Mouse (Mus musculus) MN1 (cell line): ENCODE measurements at regions not wholly inside any gene's neighbourhood (a gene's known extent, or its start where the extent isn't known, plus 50 kb on each side); places are given as distances from the start of the nearest gene placed in this dataset.

ENCODE experiments used
- DNase-seq: peaks from one replicate; pipeline ENCODE4 v3.0.0-alpha.2; 2016; ENCODE audit warnings: low spot score

DNA sequence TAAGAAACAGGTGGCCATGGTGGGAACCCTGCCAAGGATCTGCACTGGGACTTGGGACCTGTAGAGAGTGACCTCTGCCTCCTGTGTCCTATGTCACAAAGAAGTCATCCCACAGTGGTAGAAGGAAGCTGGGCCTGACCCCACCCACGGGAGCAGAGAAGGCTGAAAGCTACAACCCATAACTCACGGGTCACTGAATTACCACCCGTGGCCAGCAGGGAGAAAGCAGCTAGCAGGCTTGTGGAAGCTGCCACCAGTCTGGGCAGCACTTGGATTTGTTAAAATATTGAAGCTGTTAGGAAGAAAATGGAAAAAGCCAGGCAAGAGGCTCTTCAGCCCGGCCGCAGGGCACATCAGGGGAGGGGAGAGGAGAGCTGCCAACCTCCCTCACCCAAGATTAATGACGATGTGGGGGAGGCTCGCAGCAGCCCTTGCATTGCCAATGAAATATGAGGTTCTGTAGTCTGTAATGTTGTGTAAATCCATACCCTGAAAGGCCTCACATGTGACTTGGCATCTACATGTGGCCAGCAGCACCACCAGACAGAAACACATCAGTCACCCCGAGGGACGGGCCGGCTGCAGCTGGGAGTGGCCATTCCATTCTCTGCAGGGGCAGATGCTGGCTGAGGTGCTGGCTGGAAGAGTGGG is 94.5 kb downstream of the Olfm1 start:
- peak; percentile 49 for DNase-seq

DNA sequence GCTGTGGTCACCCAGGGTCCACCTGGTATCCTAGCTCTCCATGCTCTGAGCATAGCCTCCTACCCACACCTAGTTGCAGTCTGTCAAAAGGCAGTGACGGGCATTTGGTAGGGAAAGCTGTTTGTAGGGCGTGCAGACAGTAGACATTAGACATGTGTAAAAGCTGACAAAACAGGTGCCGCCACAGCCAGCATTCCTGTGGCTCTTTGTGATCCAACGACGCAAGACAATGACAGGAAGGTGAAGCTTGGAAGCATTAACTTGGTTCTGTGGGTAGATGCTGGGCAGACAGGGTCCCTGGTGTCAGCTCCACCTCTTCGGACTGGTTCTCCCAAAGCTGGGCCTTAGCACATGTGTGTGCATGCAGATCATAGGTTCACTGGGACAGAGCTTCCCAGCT is 96.5 kb downstream of the Olfm1 start:
- no peak for DNase-seq

DNA sequence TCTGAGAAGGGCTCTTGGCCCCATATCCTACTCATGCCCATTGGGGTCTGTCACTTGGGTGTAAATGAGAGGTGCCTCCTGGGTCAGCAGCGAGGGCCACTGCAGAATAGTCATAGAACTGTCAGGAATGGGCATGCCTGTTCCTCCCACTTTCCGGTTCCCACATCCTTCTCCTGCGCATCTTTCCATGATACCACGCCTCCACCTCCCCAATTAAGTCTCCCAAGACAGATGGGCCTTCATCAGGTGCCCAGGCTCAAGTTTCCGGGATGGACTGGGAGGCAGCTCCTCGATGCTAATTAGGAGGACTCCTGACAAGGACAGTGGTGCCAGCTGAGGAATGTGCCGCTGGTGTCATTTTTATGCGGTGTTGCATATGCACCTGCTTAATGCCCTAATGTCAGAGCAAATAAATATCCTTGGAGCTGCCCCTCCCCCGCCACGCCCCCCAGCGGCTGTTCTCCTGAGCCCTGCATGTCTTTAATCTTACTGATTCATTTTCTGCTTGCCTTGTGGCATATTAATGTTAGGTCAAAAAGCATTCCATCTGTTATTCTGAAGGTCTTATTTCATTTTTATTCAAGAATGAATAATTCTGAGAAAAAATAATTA is 97.2 kb downstream of the Olfm1 start:
- DNase-seq, result no peak

DNA sequence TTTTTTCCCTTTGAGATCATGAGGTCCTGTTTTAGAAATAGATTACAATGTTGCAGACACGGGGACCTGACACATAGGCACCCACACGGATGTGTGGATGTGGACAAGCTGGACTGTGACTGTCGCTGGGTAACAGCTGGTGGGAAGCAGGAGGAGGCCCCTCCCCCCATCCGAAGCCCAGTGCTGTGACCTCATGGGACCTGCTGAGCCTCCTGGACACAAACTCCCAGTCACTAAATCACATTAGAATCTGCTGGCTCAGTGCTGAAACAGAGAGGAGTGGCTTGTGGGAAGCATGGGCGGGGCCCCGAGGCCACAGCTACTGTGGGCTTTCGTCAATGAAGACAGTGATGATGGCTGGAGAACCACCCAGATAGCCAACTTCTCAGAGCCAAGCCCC is 101.7 kb downstream of the Olfm1 start:
- DNase-seq, result peak; percentile 72

DNA sequence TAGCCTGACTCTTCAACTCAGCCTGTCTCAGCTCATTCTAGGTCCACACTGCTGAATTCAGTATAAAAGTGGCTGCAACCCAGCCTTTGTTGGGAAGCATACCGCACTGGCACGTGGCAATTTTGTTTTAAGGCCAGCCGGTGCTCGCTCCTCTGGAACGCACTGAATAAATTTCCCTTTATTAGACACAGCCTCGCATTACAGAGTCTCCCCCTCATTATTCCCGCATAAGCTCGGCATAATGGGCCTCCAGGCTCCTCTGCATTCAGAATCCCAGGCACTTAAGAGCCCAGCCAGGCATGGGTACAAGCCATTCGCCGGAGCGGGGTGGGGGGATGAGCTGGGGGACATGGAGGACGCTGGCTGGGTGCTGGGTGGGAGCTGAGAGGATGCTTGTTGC is 103.4 kb downstream of the Olfm1 start:
- DNase-seq, result no peak

DNA sequence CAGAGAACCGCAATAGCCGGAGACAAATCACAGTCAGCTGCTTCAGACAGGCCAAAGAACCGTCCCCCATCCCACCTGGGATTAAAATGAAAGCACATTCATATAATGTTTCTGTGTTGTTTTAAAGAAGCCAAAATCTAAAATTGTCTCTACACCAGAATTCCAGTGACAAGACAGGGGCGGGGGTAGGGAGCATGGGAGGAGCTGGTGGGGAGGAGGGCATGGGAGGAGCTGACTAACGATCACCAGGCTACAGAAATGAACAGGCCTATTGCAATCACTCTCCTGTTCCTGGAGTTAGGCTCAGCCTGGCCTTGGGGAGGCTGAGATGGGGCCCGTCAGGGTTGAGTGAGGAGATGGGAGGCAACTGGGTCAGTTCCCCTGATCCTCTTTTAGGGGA is 105.9 kb downstream of the Olfm1 start:
- no peak for DNase-seq

DNA sequence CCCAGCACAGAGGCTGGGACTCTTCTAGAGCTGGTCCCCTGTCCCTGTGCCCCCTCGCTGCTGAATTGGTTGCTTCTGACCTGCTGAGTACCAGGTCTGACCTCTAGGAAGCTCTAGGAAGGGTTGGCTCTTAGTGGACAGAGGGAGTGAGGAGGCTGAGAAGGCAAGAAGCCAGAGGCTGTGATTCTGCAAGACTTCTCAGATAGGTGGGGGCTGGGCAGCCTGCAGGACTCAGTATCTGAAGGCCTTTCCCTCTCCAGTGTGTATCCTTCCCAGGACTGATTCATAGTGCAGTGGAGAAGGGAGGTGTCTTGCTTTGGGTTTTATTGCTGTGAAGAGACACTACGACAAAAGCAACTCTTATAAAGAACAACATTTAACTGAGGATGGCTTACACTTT is 106.6 kb downstream of the Olfm1 start:
- no peak for DNase-seq

DNA sequence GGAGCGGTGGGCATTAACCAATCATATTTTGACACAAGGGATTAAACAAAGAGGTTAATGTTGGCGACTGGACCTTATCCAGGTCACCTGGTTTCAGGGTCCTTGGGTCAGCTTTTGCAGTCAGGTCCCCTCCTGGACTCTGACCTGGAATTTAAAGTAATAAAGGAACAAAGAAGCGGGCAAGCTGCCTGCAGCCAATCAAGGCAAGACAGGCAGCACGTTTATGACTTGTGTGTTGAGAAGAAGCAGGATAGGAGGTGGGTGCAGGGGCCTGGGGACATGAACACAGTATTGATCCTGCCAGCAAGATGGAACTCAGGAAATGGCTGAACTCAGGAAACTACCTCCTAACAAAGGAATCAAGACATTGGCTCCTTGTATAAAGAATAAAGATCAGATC is 108.5 kb downstream of the Olfm1 start:
- no peak for DNase-seq

DNA sequence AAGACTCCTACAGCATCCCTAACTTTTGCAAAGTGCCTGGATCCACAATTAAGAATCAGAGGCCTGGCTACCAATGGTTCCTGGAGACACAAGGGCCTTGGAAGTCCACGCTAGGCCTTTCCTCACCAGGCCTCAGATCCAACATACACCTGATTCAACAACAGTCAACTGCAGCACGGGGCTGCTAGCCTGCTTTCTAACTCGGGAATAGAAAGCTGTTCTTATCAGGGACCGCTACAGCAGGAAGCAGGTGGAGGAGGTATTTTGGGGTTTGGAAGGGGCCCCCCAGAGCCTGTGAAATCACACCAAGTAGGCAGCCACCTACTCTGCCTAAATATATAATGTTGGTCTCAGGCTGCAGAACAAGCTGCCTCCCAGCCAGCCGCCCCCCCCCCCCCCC is 111.1 kb downstream of the Olfm1 start:
- no peak for DNase-seq

DNA sequence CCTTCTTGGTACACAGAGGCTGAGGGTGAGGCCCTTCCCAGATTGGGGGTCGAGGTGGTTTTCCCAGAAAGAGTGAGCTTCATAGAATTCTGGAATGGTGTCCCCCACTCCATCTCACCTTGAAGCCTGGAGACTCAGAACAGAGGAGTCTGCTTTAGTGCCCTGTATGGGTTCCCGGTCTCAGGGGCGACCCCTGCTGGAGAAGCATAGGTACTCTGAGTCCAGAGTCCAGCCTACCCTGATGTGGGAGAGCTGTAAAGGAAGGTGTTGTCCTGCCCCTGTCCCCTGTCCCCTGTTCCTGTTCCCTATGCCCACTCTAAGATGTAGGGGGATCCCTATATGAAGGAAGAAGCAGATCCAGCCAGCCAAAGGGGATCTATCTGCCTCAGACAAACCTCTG is 111.9 kb downstream of the Olfm1 start:
- DNase-seq, result peak; percentile 48

DNA sequence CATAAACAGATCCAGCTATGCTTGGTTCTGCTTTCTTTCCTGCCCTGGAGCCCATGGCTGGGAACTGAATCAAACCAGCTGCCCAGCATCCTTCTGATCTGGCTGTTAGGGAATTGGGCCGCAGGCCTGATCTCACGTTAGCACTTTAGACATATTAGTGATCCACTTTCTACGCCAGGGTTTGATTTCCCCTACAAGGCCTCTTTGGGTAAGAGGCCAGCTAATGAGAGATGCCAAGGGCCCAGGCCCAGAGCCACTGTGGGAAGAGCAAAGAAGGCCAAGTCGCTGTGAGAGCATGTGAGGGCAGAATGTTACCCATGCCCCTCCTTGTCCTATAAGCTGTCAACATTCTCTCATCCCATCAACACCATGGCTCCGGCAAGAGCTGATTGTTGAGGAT is 116.3 kb downstream of the Olfm1 start:
- DNase-seq, result no peak

DNA sequence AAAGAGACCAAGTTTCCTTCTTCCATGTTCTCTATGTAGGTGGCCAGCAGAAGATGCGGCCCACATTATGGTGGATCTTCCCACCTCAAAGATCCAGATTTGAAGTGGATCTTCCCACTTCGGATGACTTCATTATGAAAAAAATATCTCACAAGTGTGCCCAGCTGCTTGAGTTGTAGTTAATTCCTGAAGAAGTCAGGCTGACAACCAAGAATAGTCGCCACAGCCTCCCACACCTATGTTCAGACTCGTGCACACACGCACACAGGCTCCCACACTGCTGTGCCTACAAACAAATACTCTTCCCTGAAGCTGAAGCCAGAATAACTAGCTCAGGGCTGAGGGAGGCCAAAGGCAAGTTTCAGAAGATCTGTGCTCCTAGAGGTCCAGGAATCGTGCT is 119.4 kb downstream of the Olfm1 start:
- DNase-seq, result no peak

DNA sequence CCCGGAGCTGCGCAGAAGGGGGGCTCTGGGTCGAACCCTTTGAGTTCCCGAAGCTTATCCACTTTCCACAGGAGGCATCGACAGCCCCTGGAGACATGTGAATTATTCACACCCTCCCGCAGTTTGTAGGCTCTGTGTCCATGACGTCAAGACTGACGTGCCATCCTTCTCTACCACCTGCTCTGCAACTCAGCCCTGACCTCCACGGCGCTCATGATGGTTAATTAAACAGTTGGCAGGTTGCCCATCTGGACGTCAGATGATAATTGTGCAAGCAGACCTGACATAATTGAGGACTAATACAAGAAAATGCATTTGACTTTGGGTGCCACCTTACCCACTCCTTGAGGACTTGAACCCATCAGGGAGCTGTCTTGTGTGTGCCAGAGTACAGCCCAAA is 121.1 kb upstream of the Ppp1r26 start:
- peak; percentile 66 for DNase-seq

DNA sequence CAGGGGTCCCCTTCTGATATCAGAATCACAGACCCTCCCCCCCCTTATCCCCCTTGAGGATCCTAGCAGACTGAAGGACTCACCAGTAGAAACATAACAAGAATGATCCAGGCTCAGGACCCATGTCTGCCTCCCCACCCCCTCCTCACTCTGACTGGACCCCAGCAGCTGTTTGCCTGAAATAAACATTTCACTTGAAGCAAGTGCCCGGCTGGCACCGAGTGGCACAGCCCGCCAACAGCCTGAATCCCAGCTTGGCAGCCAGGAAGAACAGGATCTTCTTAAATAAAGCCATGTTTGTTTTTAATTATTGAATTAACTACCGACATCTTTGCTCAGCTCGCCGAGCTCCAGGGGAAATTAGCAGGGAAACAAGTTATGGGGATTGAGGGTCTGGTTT is 120.5 kb upstream of the Ppp1r26 start:
- DNase-seq, result peak; percentile 55

DNA sequence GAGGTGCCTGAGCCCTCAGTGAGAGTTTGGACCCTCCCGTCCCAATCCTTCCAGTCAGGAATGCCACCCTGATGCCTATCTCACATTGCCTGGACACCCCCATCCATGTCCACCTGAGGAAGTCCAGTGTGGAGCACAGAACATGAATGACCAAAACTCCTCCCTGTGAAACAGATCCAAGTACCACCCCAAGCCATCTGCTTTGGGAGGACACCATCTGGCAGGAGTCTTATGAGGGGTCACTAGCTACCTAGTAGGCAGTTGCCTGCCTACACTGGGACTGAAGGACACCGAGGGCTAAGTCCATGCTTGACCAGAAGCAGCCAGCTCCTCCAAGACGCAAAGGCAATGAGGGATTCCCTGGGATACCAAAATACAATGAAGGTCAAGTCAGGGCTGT is 119.9 kb upstream of the Ppp1r26 start:
- no peak for DNase-seq

DNA sequence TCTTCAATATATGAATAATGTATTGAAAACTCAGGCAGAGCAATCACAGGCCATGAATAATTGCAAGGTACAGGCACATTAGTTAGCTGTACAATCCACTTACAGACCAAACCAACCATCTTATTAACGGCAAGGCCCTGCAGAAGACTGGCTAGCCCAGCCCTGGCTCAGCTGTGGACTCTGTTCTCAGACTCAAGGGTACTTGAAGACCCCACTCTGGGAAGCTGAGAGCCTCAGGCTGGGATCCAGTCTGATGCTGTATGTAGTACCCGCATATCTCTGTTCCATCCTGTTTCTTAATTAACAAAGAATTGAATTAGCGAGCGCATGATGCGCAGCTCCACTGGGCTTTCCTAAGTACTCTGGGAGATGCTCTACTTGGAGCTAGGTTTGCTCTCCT is 117.5 kb upstream of the Ppp1r26 start:
- DNase-seq, result no peak

DNA sequence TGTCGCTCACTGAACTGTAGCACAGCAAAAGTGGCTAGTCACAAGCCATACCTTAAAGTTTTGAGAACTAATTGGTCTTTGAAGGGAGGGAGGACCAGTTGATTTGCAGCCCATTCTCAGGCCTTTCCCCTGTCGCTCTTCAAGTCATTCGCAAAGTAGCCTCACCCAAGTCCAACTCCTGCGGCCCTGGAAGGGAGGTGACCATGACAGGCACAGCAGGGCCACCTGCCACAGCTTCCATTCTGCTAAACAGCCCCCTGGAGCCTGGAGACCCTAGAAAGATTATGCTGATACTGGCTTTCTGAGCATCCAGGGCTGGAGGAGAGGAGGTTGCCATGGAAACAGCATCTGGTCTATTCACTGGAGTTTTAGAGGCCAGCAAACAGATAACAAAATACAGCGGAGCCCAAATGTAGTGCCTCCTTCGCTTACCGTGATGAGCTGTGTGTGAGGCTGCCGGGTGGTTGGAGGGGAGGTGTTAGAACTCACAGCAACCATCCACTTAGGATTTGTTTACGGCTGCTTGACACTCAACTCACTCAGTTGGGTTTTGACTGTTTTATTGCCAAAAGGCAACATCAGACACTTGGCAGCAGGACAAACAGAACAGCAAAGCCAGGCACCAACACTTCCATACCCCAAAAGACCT is 111.3 kb upstream of the Ppp1r26 start:
- DNase-seq, result peak; percentile 22

DNA sequence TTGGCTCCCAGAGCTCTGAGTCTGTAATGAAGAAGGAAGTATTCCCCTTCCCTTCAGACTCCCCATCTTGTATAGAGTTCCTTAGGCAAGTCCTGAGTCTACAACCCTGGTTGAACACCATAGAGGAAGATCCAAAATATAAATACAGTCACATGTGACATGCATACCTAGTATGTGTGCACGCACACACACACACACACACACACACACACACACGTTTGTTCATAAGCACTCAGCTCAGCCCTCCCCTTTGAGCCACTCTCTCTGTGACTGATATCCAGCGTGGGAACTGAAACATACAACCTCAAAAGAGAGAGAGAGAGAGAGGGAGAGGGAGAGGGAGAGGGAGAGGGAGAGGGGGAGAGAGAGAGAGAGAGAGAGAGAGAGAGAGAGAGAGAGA is 110.8 kb upstream of the Ppp1r26 start:
- DNase-seq, result no peak

DNA sequence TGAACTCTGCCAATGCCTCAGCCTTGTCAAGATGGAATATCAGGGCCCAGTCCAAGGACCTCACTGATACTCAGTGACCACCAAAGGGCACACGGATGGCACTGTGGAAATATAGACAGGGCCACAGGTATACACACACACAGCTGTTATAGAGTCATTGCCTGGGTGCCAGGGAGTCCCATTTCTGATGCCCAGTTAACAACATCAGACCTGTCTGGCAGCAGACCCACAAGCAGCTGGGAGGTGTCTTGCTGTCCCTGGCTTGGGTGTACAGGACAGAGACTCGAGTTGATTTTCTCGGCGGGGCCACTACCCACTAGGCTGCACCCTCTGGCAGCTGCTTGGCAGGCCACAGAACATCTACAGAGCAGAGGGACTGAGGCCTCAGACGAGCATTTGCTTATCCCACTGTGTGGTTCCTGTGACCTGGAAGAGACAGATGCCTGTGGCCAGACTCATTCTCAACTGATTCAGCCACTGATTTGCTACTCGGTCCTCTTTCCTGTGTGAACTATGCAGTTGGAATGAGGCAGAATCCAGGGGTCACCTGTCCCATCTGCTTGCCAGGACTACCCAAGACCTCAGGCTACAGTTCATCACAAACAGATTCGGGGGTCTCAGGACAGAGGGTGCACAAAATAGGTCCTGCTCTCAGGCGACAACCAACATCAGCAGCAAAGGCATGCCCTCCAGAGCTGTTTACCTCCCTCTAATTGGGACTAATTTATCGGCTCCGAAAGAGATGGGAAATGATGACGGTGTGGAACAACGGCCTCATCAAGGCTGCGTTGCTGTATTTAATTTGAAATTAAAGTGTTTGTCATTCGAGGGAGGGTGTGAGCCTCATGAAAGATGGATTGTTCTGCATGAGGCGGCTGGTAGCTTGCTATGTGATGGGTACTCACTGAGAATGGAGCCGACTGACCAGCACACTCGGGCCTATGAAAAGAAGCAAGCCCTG is 110.0 kb upstream of the Ppp1r26 start:
- DNase-seq, result no peak

DNA sequence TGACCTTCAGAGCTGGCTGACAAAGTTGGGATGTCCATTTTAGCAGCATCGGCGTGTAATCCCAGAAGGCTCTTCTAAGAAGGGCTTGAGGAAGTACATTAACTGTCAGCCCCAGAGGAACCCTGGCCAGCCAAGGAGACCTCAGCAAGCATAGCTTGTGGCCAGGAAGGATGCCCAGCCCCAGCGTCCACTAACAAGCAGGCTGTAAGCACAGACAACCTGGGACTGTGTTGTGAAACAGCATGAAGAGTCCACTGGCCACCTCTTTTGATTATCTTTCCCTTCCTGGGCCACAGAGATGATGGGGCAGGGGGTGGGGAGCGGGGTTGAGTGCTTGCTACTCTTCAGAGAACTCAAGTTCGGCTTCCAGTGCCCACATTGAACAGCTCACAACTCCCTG is 109.0 kb upstream of the Ppp1r26 start:
- no peak for DNase-seq

DNA sequence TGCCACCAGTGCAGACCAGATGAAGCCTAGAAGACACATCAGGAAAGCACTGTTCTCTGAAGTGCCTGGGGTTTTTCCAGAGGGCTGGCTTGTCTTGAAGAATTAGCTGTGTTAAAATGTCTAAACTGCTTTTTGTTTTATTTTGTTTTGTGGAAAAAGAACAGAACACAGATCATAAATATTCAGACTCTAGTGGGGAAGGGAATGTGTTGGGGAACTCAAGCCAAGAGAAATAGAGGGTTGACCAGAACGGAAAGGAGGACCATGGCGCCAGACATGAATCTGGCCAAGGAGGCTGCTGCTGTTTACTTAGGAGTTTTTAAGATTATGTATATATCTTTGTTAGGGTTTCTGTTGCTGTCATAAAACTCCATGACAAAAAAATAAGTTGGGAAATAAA is 105.3 kb upstream of the Ppp1r26 start:
- DNase-seq, result no peak

DNA sequence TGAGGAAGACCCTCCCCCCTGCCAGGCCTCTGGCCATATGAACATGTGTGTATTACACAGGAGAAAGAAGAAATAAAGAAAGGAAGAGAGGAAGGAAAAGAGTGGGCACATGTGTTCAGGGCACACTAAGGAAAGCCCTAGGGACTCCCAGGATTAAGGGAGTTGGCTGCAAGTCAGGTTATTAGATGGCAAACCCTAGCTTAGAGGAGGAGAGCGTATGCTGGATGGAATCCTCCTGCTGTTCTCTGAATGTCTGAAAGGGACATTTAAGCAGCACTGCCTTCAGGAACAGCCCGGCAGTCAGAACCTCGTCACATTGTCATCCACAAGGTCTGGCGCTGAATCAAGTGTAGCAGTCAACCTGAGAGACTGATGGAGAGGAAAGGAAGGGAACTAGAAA is 98.1 kb upstream of the Ppp1r26 start:
- DNase-seq, result no peak

DNA sequence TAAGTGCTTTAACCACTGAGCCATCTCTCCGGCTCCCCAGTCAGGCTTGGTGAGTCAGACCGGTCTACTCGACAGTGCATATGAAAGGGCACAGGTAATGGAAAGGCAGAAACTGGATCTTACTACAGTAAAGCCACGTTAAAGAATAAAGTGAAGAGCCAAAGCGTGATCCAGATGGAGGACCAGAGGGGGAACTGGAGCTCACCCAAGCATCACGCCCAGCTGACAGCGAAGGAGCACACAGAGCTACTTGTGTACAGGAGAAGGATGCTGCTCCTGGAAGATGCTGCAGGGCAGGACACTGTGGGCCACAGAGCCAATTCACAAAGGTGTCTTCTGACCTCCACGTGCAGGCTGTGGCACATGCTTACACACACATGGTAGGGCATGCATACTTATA is 96.7 kb upstream of the Ppp1r26 start:
- no peak for DNase-seq
